Mouse (Mus musculus): ENCODE results near the gene Tbc1d9b.

Gene Tbc1d9b

GRCm38 (mm10) chr11:50210505-50211151 lies 79.4 kb downstream of the Tbc1d9b start, which contains the start of the genes Sqstm1 and Mgat4b:
Gene Sqstm1 (minus strand): TSS chr11:50210827.
Gene Mgat4b (plus strand): TSS chr11:50210890.
- DNase-seq (ENCODE audit: low read depth, low spot score) = peak; percentile 82

DNA sequence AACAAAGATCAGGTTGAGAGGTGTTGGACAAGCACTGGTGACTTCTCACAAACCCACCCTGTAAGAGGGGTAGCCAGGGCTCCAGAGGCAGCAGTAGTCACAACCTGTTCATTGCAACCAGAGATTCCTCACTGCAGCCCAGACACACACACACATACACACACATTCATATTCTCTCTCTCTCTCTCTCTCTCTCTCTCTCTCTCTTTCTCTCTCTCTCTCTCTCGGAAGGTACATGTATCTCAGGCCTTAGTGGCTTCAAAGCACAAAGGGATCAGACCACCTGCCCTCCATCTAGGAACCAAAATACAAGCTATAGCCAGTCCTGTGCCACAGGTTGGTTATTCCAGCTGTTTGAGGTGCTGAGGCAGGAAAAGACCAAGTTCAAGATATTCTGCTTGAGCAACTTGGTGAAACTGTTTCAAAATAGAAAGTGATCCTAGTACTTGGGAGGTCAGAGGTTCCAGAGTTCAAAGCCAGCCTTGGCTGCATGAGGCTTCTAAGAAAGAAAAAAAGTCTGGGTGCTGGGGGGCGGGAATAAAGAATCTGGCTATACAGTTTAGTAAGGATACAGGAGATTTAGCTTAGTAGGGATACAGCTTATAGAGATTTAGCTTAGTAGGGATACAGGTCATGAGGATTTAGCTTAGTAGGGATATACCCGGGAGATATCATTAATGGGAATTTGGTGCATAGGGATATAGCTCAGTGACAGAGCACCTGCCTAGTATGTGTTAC lies 80.3 kb downstream of the Tbc1d9b start:
- DNase-seq (ENCODE audit: low read depth, low spot score) = no peak

GRCm38 (mm10) chr11:50212060-50212739 lies 81.0 kb downstream of the Tbc1d9b start:
- no peak for DNase-seq (ENCODE audit: low read depth, low spot score)

GRCm38 (mm10) chr11:50212848-50213758 lies 81.9 kb downstream of the Tbc1d9b start:
- no peak for DNase-seq (ENCODE audit: low read depth, low spot score)

GRCm38 (mm10) chr11:50214631-50215030 lies 83.4 kb downstream of the Tbc1d9b start:
- DNase-seq (ENCODE audit: low read depth, low spot score) = no peak

GRCm38 (mm10) chr11:50215633-50216032 lies 84.4 kb downstream of the Tbc1d9b start:
- DNase-seq (ENCODE audit: low read depth, low spot score) = no peak

- no peak for DNase-seq (ENCODE audit: low read depth, low spot score)
Measured at GRCm38 (mm10) chr11:50216724-50217366, 85.6 kb downstream of the Tbc1d9b start.

DNA sequence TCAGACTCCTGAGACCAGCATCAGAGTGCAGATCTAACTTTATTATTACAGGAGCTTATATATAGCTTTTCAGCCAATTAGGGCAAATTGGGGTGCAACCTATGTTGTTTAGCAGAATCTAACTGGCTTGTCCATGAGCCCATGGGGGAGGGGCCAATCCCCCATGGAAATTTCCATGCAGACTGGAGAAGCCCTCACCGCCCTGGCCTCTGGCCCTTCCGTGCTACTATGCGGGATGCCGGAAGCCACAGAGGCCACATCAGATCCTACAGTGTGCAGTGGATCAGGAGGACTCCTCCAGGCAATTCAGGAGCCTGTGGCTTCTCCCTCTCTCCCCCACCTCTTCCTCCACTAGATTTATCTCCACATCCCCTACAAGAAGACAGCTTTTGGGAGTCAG lies 86.6 kb downstream of the Tbc1d9b start:
- DNase-seq (ENCODE audit: low read depth, low spot score) = no peak

GRCm38 (mm10) chr11:50219833-50220232 lies 88.6 kb downstream of the Tbc1d9b start:
- DNase-seq (ENCODE audit: low read depth, low spot score) = no peak
